Mouse (Mus musculus) layer of hippocampus, postnatal 36 days (tissue): ENCODE results near the gene Tulp2. TPM values are rescaled to one million over a fixed set of nuclear protein-coding genes. Genes with fewer than 3 reads are reported as not detected.

Experiments used
- DNase-seq, 2 experiments: peaks; one replicate each; pipeline ENCODE4 v3.0.0; 2022
- microRNA-seq, 2 experiments: library from miRNA; unstranded; fragments of <30 nt; microRNA quantifications; one replicate each; pipeline ENCODE4 v1.2.0; 2021
- total RNA-seq, 2 experiments: library from RNA; stranded (reverse); gene quantifications; 2 replicates each; pipeline ENCODE4 v1.2.3; 2021

Tulp2 gene
- total RNA-seq, 2 experiments from 2014 or later = not detected

- DNase-seq = peak; percentile 68 to 71
These were observed 74.1 kb downstream of the Tulp2 start for GRCm38 (mm10) chr7:45555787-45556186.

- no peak for DNase-seq
These were observed 77.2 kb downstream of the Tulp2 start for GRCm38 (mm10) chr7:45558907-45559306.

DNA sequence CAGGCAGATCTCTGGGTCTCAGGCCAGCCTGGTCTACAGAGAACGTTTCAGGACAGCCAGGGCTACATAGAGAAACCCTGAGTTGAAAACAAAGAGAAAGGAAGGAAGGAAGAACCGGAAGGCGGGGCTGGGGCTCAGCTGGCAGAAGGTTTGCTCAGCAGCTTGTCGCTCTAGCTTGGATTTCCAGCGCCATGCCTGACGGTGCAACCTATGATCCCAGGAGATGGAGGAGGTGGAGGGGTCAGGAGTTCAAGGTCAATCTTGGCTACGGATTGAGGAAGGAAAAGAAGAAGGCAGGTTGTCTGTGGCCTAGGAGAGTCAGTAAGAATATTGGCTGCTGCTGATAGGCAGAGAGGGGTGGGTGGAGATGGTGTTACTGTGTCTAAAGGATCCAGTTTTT, 78.6 kb downstream of the Tulp2 start:
- DNase-seq = no peak

GRCm38 (mm10) chr7:45560843-45561623, 79.4 kb downstream of the Tulp2 start:
- peak; percentile 75 to 79 for DNase-seq

GRCm38 (mm10) chr7:45561624-45562520, 80.2 kb downstream of the Tulp2 start:
- no peak for DNase-seq

GRCm38 (mm10) chr7:45564811-45565210, 83.1 kb downstream of the Tulp2 start:
- no peak for DNase-seq

DNA sequence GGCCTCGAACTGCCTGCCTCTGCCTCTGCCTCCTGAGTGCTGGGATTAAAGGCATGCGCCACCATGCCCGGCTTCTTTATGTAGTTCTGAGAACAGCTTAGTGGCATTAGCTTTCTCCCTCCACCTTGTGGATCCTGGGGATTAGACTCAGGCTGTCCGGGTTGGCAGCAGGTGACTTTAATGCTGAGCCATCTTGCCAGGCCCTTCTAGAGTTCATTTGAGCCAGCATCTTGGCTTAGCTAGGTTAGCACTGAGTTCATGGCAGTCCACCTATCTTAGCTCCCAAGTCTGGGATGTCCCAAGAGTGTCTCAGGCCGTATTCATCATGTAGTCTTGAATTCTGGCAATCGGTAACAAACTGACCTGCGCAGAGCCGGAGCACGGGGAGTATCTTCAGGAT, 83.8 kb downstream of the Tulp2 start:
- DNase-seq = no peak

DNA sequence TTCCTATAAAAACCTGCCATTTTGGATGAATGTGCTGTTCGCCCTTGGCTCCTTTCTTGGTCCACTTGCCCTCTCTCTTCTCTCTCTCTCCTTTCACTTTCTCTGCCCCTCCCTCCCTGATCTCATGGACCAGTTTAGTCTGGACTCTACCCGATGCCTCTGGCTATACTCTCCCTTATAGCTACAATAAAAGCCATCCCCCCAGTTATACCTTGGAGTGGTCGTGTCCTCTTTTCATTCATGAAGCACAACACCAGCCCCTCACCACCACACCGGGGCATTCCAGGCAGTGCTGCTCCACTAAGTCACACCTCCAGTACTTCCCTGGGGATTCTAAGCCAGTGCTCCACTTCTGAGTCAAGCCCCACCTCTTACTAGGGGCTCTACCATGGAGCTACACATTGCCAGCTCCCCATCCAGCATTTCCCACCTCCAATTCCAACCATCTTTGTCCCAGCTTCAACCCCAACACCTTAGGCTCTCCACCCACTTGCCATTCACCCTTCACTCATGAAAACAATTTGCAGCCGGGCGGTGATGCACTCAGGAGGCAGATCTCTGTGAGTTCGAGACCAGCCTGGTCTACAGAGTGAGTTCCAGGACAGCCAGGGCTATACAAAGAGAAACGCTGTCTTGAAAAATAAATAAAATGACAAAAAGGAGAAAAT, 85.6 kb downstream of the Tulp2 start:
- no peak for DNase-seq

DNA sequence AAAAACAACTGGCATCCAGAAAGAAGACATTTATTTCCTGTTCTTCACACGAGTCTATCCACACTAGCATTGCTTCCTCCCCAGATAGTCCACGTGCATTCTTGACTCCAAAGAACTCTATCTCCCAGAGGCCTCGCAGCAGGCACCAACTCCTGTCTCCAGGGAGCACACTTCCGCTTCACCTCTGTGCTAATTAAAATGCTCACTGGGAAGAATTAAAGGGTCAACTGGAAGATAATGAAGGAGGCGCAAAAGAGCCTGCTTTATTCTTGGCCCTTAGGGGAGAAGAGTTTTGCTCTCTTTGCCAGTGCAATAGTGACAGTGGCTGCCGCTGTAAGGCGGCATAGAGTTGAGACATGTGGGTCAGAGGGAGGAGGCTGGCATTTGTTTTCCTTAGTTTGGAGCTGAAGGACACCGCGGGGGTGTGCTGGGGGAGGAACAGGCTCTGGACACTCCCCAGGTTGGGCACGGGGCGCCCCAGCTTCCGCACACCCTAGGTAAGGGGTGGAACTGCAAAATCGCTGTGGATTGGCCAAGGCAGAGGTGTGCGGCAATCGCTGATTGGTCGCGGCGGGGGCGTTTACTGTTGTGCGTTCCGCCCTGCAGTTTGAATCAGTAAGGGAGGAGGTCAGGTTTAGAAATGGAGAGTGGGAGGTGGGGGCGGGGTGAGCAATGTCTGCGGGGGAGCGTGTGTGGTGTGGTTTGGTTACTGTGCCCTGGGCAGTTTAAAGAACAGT, 86.3 kb downstream of the Tulp2 start:
- peak; percentile 84 to 88 for DNase-seq

DNA sequence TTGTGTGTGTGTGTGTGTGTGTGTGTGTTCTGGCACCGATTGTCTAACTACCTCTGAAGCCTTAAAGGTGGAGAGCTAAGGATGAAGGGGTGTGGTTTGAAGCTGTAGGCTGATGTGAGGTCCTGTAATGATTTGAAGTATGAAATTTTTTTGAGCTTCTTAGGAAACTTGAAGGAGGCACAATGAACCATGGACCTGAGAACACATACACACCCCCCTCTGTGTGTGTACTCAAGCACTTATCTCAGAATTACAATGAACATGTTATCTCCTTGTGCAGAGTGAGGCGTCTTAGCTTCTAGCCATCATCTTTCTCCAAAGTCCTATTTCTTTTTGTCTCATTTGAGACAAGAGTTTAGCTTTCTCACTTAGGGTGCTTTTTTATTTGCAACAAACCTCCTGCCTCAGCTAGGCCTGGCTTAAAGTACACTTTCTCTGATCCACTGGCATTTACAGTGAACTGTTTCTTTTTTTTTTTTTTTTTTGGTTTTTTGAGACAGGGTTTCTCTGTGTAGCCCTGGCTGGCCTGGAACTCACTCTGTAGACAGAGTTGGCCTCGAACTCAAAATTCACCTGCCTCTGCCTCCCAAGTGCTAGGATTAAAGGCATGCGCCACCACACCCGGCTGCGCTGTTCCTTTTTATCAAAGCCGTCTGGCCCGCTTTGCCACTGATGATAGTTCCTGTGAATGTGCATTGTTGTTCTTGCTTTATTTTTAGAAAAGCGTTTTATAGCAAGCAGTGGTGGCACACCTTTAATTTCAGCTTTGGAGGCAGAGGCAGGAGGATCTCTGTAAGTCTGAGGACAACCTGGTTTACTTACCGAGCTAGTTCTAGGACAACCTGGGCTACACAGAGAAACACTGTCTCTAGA, 87.2 kb downstream of the Tulp2 start:
- no peak for DNase-seq

DNA sequence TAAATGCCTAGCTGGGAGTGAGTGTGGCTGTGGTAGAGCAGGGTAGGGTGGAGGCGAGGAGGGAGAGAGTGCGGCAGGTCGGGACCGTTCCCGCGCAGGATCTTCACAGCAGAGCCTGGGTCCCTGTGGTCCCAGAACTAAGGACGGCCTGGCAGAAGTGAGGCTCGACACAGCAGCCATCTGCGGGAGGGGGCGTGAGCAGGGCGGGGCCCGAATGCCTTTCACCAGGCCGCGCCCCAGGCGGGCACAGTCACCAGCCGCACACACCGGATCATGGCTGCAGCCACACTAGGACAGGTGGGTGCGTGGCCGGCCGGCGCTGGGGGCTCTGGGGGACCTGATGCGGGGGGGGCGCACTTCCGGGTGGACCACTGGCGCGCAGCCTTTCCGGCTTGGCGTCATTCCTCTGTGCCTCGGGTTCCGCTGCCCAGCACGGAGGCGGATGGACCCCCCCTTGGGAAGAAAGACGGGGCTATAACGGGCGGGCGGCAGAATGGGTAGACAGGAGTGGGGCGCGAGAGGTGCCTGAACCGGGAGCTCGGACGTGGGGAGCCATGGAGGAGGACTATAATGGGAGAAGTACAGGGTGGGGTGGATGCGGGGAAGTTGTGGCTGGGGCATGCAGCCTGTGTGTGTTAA, 88.5 kb downstream of the Tulp2 start, which contains the start of gene Bcat2:
Gene Bcat2 (plus strand): TSS at position 51 of the 639 bp plus-strand sequence.
- DNase-seq = peak; percentile 59 to 63

DNA sequence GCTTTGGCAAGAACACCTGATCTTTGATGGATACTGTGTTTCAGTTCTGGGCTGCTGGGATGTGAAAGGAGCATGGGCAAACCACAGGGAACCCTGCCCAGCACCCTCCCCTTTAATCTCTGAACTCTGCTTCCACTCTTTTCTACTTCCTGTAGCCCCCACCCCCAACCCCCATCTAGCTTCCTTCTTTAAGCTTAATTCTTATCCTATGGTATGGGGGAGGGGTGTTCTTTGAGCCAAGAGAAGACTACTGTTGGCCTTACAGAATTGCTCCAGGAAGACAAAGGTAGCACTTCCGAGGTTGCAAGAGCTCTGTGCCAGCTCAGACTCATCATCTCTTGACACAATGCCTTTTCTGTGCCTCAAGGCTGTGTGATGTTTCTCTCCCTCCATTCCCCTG, 90.3 kb downstream of the Tulp2 start:
- DNase-seq = no peak

Small RNA genes lying within 50 kb of the gene (microRNA-seq; reads per million reads assigned to microRNA genes)
- gene Gm22133 = 0 reads per million in 2 experiments

Other genes starting within 250 kb of the Tulp2 start
- 1 to 10 TPM; 1.9 to 4.8 TPM for gene Cd37, start 242.8 kb upstream of the Tulp2 start, total RNA-seq
- gene Slc6a16, start 240.8 kb upstream of the Tulp2 start, total RNA-seq = 1 to 10 TPM; 2.0 to 2.8 TPM
- gene Slc6a21, start 204.4 kb upstream of the Tulp2 start, total RNA-seq = not detected
- gene Trpm4, start 148.1 kb upstream of the Tulp2 start, total RNA-seq = 10 to 100 TPM; 12.9 to 14.8 TPM
- under 1 TPM; 0.20 to 0.46 TPM for gene Hrc, start 146.6 kb upstream of the Tulp2 start, total RNA-seq
- 100 to 1,000 TPM; 126 to 128 TPM for gene Ppfia3, start 114.9 kb upstream of the Tulp2 start, total RNA-seq
- 100 to 1,000 TPM; 133 to 154 TPM for gene Lin7b, start 111.3 kb upstream of the Tulp2 start, total RNA-seq
- 100 to 1,000 TPM; 379 to 450 TPM for gene Snrnp70, start 86.1 kb upstream of the Tulp2 start, total RNA-seq
- gene Kcna7, start 76.2 kb upstream of the Tulp2 start, total RNA-seq = not detected
- under 1 TPM; 0.17 to 0.18 TPM for gene Ntf5, start 68.2 kb upstream of the Tulp2 start, total RNA-seq
- gene Lhb, start 61.1 kb upstream of the Tulp2 start, total RNA-seq = not detected
- gene Gys1, start 47.0 kb upstream of the Tulp2 start, total RNA-seq = 10 to 100 TPM; 14.5 to 18.6 TPM
- 10 to 100 TPM; 33.0 to 39.9 TPM for gene Ruvbl2, start 43.8 kb upstream of the Tulp2 start, total RNA-seq
- 100 to 1,000 TPM; 187 to 197 TPM for gene Ftl1, start 22.0 kb upstream of the Tulp2 start, total RNA-seq
- 10 to 100 TPM; 73.5 to 80.8 TPM for gene Bax, start 15.0 kb upstream of the Tulp2 start, total RNA-seq
- 1 to 10 TPM in 1 of 2 experiments, not detected in 1; 2.5 TPM for gene Gm45808, start 4.9 kb downstream of the Tulp2 start, total RNA-seq
- 1 to 10 TPM; 3.1 to 3.9 TPM for gene Dhdh, start 6.9 kb downstream of the Tulp2 start, total RNA-seq
- gene Nucb1, start 28.5 kb downstream of the Tulp2 start, total RNA-seq = 10 to 100 TPM; 94.0 to 98.0 TPM
- 10 to 100 TPM; 17.4 to 20.0 TPM for gene Ppp1r15a, start 44.4 kb downstream of the Tulp2 start, total RNA-seq
- under 1 TPM; 0.77 to 0.86 TPM for gene Plekha4, start 44.5 kb downstream of the Tulp2 start, total RNA-seq
- under 1 TPM in 1 of 2 experiments, not detected in 1; 0.28 TPM for gene Hsd17b14, start 73.0 kb downstream of the Tulp2 start, total RNA-seq
- 10 to 100 TPM; 23.5 to 29.9 TPM for gene Bcat2, start 88.3 kb downstream of the Tulp2 start, total RNA-seq
- not detected for gene Fgf21, start 133.6 kb downstream of the Tulp2 start, total RNA-seq
- gene Fut1, start 135.4 kb downstream of the Tulp2 start, total RNA-seq = not detected
- gene Izumo1, start 139.9 kb downstream of the Tulp2 start, total RNA-seq = not detected
- gene Rasip1, start 145.6 kb downstream of the Tulp2 start, total RNA-seq = 1 to 10 TPM; 6.1 to 6.6 TPM
- 1 to 10 TPM; 2.3 to 2.8 TPM for gene Mamstr, start 158.1 kb downstream of the Tulp2 start, total RNA-seq
- under 1 TPM in 1 of 2 experiments, not detected in 1; 0.18 TPM for gene Fut2, start 184.5 kb downstream of the Tulp2 start, total RNA-seq
- gene Ntn5, start 202.1 kb downstream of the Tulp2 start, total RNA-seq = 1 to 10 TPM; 5.5 to 6.0 TPM
- gene Sec1, start 212.5 kb downstream of the Tulp2 start, total RNA-seq = 1 to 10 TPM; 2.0 to 2.7 TPM
- 100 to 1,000 TPM; 191 to 217 TPM for gene Car11, start 218.0 kb downstream of the Tulp2 start, total RNA-seq
- 10 to 100 TPM; 49.8 to 51.5 TPM for gene Dbp, start 223.2 kb downstream of the Tulp2 start, total RNA-seq
- 100 to 1,000 TPM; 372 to 375 TPM for gene Rpl18, start 233.6 kb downstream of the Tulp2 start, total RNA-seq
- 10 to 100 TPM; 36.6 to 37.2 TPM for gene Sphk2, start 236.1 kb downstream of the Tulp2 start, total RNA-seq
- gene Fam83e, start 239.3 kb downstream of the Tulp2 start, total RNA-seq = under 1 TPM; 0.12 to 0.13 TPM
- gene Spaca4, start 243.9 kb downstream of the Tulp2 start, total RNA-seq = not detected